Mouse (Mus musculus): Measurements from ENCODE around the gene Poln.

DNA sequence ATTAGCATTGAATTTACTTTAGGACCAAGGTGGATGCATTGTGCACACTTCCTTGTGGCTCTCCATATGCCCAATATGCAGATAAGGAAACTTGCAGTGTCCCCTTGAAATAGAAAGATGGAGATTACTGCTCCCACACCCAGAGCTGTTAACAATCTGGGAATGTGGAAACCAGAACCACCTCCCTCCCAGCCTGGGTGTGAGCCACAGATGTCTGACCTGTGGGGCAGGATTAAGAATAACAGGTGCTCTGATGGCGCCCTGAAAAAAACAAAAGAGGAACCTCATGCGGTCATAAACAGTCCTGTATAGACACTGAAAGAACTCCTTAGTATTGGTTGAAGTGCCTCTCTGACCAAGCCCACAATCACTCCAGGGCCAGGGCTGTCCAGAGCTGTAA is 19.6 kb upstream of the Poln start:
- no peak for TF ChIP-seq CTCF (IDR thresholded peaks at IDR 0.05; ENCODE audit: low read depth)
- no peak for TF ChIP-seq EP300 (IDR thresholded peaks at IDR 0.05; ENCODE audit: low read depth)

Data from liver, embryonic 14.5 days (tissue).